Mouse (Mus musculus) WW6 (cell line): ENCODE results near the gene Galnt9.

ENCODE experiments used
- DNase-seq: peaks from one replicate; pipeline ENCODE4 v3.0.0-alpha.2; 2013; ENCODE audit warnings: low read depth, low spot score

Gene Galnt9

GRCm38 (mm10) chr5:110629525-110630120 lies 85.5 kb downstream of the Galnt9 start:
- no peak for DNase-seq

- DNase-seq, result no peak
Observed at GRCm38 (mm10) chr5:110635951-110636707, 92.0 kb downstream of the Galnt9 start.

- no peak for DNase-seq
Observed at GRCm38 (mm10) chr5:110638306-110639074, 94.3 kb downstream of the Galnt9 start.

GRCm38 (mm10) chr5:110639459-110639858 lies 95.3 kb downstream of the Galnt9 start:
- peak; percentile 62 for DNase-seq

GRCm38 (mm10) chr5:110646377-110646776 lies 102.2 kb downstream of the Galnt9 start:
- no peak for DNase-seq

- DNase-seq, result peak; percentile 80
Observed at GRCm38 (mm10) chr5:110652719-110653648, 108.8 kb downstream of the Galnt9 start, which contains the start of the genes Noc4l and Ddx51. Gene Noc4l, minus strand, starts transcription at chr5:110653417. Gene Ddx51, plus strand, starts transcription at chr5:110653451.

- no peak for DNase-seq
Observed at GRCm38 (mm10) chr5:110653686-110654085, 109.5 kb downstream of the Galnt9 start.

- DNase-seq, result no peak
Observed at GRCm38 (mm10) chr5:110659682-110660081, 115.5 kb downstream of the Galnt9 start.

- no peak for DNase-seq
Observed at GRCm38 (mm10) chr5:110664041-110664440, 119.9 kb downstream of the Galnt9 start.

- no peak for DNase-seq
Observed at GRCm38 (mm10) chr5:110664750-110665269, 120.7 kb downstream of the Galnt9 start.

- peak; percentile 24 for DNase-seq
Observed at GRCm38 (mm10) chr5:110665486-110666121, 121.4 kb downstream of the Galnt9 start.
